Mouse (Mus musculus): ENCODE results near the gene Ranbp3l. TPM values are rescaled to one million over a fixed set of nuclear protein-coding genes. Genes with fewer than 3 reads are reported as not detected.

Ranbp3l gene
- 0.81 and 1.1 TPM in 2 replicates for polyA plus RNA-seq (2016; fragmentation: Nextera tagmentation; extraction: Ambion mirVana)

DNA sequence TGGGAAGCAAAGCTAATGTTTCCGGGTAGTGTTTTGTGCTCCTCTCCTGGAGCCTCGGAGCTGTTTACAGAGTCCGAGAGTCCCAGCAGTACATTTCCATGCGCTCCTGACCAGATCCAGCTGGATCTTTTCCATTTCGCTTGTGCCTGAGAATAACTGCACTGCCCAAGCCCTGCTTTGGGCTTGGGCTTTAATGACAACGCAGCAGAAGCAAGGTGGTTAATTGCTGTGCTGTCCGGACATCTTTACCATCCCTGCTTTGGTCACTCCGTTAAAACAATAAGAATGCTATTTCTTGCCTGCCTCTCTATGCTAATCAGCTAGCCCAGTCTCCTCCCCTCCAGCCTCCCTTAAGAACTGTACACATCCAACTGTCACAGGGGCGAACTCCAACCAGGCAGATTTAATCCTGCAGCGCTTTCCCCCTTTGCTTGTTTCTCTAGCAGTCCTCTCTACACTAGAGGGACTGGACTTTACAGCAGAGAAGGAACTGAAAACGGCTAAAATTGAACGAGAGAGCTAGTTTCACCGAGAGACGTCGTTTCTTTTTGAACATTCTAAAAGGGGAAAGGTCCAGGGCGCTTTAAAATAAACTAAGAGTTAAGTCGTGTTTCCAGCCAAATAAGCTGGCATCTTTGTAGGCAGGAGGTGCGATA, at the start of gene Ranbp3l:
Gene Ranbp3l (plus strand): TSS at position 377 of the 656 bp plus-strand sequence.
- H3K36me3 ChIP-seq, result no peaks in the 10 kb centered on the region
- H3K27me3 ChIP-seq, result no peaks in the 10 kb centered on the region
- ATAC-seq (ENCODE audit: insufficient number of reproducible peaks, insufficient read depth, low FRiP score, low TSS enrichment), result no peak
- H3K9me3 ChIP-seq, result no peaks in the 10 kb centered on the region
- peak within 1 kb of the TSS; percentile 11 for H3K4me2 ChIP-seq (replicated peaks)
- H3K27ac ChIP-seq, result no peak within 1 kb of the TSS
- H3K4me3 ChIP-seq, result no peak within 1 kb of the TSS
- no peaks in the 10 kb centered on the region for H3K4me1 ChIP-seq
- 56% methylated on average over 18 of the region's 18 CpGs for WGBS
- no peak within 1 kb of the TSS for H3K9ac ChIP-seq

- no peaks in the 10 kb centered on the region for H3K4me1 ChIP-seq
- H3K27ac ChIP-seq, result no peak overlapping the region
- no peak overlapping the region for H3K4me2 ChIP-seq (replicated peaks)
- WGBS, result 83% methylated on average over 1 of the region's 1 CpGs
- no peaks in the 10 kb centered on the region for H3K27me3 ChIP-seq
- H3K9me3 ChIP-seq, result no peaks in the 10 kb centered on the region
- no peak for ATAC-seq (ENCODE audit: insufficient number of reproducible peaks, insufficient read depth, low FRiP score, low TSS enrichment)
- no peak overlapping the region for H3K9ac ChIP-seq
- no peaks in the 10 kb centered on the region for H3K36me3 ChIP-seq
- no peak overlapping the region for H3K4me3 ChIP-seq
Measured at GRCm38 (mm10) chr15:8930061-8930460, 37.7 kb upstream of the Ranbp3l start.

GRCm38 (mm10) chr15:8936911-8937310, 30.8 kb upstream of the Ranbp3l start:
- H3K36me3 ChIP-seq, result no peaks in the 10 kb centered on the region
- WGBS, result 82% methylated on average over 3 of the region's 3 CpGs
- H3K4me2 ChIP-seq (replicated peaks), result no peak overlapping the region
- no peak for ATAC-seq (ENCODE audit: insufficient number of reproducible peaks, insufficient read depth, low FRiP score, low TSS enrichment)
- H3K27ac ChIP-seq, result no peak overlapping the region
- H3K27me3 ChIP-seq, result no peaks in the 10 kb centered on the region
- H3K4me3 ChIP-seq, result no peak overlapping the region
- no peak overlapping the region for H3K9ac ChIP-seq
- no peaks in the 10 kb centered on the region for H3K9me3 ChIP-seq
- no peaks in the 10 kb centered on the region for H3K4me1 ChIP-seq

DNA sequence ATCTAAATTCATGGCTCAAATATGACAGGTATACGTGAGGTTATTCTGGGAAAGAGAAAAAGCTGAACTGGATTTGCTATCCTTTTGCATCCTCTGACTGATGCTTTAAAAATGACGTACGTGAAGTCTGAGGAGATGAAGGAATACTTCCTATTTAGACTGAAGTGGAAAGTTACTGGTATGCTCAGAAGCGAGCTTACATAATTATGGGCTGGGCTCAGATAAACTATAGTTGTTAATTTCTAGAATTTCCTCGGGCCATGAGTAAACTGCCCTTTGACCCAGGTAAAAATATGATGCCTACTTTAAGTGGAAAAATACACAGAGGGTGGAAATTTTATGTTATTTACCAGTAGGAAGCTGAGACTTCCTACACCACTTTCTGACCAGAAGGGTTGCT, 26.9 kb upstream of the Ranbp3l start:
- Histone ChIP-seq H3K9ac (no peak overlapping the region), H3K4me2 (replicated peaks) (no peak overlapping the region), H3K9me3 (no peaks in the 10 kb centered on the region), H3K27me3 (no peaks in the 10 kb centered on the region), H3K4me3 (no peak overlapping the region), H3K4me1 (no peaks in the 10 kb centered on the region), H3K27ac (no peak overlapping the region), H3K36me3 (no peaks in the 10 kb centered on the region)
- WGBS, result 76% methylated on average over 5 of the region's 5 CpGs
- no peak for ATAC-seq (ENCODE audit: insufficient number of reproducible peaks, insufficient read depth, low FRiP score, low TSS enrichment)

DNA sequence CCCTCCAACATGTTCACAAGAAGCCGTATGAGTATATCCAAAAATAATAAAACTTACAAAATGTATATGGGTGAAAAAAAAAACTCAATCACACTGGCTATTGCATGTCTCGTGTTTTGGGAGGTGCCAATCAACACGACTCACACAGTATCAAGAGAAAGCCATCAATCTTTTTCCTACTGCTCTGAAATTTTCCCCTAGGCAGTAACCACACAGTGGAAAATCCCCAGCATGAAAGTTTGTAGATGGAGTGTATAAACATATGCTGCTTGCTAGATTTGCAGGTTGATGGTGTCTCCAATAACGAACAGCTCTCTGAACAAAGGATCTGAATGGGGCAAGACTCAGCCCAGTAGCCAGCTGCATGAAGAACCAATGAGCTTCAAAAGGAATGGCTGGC, 16.9 kb upstream of the Ranbp3l start:
- no peak overlapping the region for H3K27ac ChIP-seq
- WGBS, result 81% methylated on average over 4 of the region's 4 CpGs
- H3K27me3 ChIP-seq, result no peaks in the 10 kb centered on the region
- no peak overlapping the region for H3K4me3 ChIP-seq
- H3K4me2 ChIP-seq (replicated peaks), result no peak overlapping the region
- no peak overlapping the region for H3K9ac ChIP-seq
- H3K36me3 ChIP-seq, result no peaks in the 10 kb centered on the region
- H3K4me1 ChIP-seq, result no peaks in the 10 kb centered on the region
- ATAC-seq (ENCODE audit: insufficient number of reproducible peaks, insufficient read depth, low FRiP score, low TSS enrichment), result no peak
- H3K9me3 ChIP-seq, result no peaks in the 10 kb centered on the region

GRCm38 (mm10) chr15:8963323-8963722, 4.4 kb upstream of the Ranbp3l start:
- WGBS, result 64% methylated on average over 2 of the region's 2 CpGs
- no peak overlapping the region for H3K9ac ChIP-seq
- H3K4me2 ChIP-seq (replicated peaks), result no peak overlapping the region
- H3K27ac ChIP-seq, result no peak overlapping the region
- H3K27me3 ChIP-seq, result no peaks in the 10 kb centered on the region
- no peaks in the 10 kb centered on the region for H3K9me3 ChIP-seq
- no peak for ATAC-seq (ENCODE audit: insufficient number of reproducible peaks, insufficient read depth, low FRiP score, low TSS enrichment)
- H3K4me1 ChIP-seq, result no peaks in the 10 kb centered on the region
- H3K36me3 ChIP-seq, result no peaks in the 10 kb centered on the region
- no peak overlapping the region for H3K4me3 ChIP-seq

GRCm38 (mm10) chr15:8968229-8968595, 463 bp downstream of the Ranbp3l start:
- H3K4me1 ChIP-seq, result no peaks in the 10 kb centered on the region
- H3K9me3 ChIP-seq, result no peaks in the 10 kb centered on the region
- no peak overlapping the region for H3K4me3 ChIP-seq
- H3K27ac ChIP-seq, result no peak overlapping the region
- no peak for ATAC-seq (ENCODE audit: insufficient number of reproducible peaks, insufficient read depth, low FRiP score, low TSS enrichment)
- H3K36me3 ChIP-seq, result no peaks in the 10 kb centered on the region
- WGBS, result 80% methylated on average over 14 of the region's 14 CpGs
- H3K27me3 ChIP-seq, result no peaks in the 10 kb centered on the region
- no peak overlapping the region for H3K9ac ChIP-seq
- no peak overlapping the region for H3K4me2 ChIP-seq (replicated peaks)

DNA sequence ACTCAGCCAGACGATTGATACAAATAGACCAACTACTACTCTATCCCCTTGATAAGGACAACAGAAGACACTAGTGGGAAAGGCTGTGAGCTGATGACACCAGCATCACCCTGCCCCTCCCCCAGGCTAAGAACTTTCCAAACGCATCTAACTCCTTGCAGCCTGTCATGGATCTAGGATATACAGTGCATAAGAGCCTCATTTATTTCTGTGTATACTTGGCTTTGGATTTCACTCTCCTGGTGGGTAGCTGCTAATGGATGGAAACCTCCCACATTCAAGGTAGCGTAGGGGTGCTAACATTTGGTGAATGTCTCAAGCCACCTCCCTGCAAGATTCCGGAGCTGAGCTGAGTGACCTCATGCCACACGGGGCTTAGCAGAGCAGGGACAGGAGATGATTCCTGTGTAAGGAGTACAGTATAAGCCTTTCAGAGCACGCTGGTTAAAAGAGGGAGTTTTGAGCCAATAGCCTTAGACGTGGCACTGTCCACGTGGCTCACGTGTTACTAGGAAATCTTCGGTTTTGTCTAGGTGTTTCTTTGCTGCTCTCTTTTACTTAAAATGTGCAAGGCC, 1.4 kb downstream of the Ranbp3l start:
- Histone ChIP-seq H3K9me3 (no peaks in the 10 kb centered on the region), H3K4me3 (no peak overlapping the region), H3K4me2 (replicated peaks) (no peak overlapping the region), H3K4me1 (no peaks in the 10 kb centered on the region), H3K27ac (no peak overlapping the region), H3K9ac (no peak overlapping the region), H3K36me3 (no peaks in the 10 kb centered on the region), H3K27me3 (no peaks in the 10 kb centered on the region)
- ATAC-seq (ENCODE audit: insufficient number of reproducible peaks, insufficient read depth, low FRiP score, low TSS enrichment), result no peak
- WGBS, result 85% methylated on average over 10 of the region's 10 CpGs

DNA sequence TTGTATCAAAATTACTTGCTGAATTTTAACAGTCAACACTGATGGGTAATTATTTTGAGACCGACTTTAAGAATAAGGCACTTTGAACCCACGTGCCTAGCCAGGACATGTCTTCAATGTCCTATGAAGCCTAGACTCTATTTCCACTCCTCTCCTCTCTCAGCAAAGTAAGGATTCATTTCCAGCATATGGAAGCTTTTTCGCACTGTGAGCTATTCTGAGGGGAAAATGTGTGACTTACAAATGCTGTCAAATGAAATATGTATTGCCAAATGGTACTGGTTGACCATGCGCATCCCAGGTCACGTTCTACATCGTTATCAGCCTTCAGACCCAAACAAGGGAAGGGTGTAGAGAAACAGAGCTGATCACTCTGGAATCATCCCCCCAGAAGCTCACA, 23.5 kb downstream of the Ranbp3l start:
- Histone ChIP-seq H3K27me3 (no peaks in the 10 kb centered on the region), H3K4me3 (no peak overlapping the region), H3K9me3 (no peaks in the 10 kb centered on the region), H3K4me1 (no peaks in the 10 kb centered on the region), H3K9ac (no peak overlapping the region), H3K4me2 (replicated peaks) (no peak overlapping the region), H3K27ac (no peak overlapping the region), H3K36me3 (no peaks in the 10 kb centered on the region)
- no peak for ATAC-seq (ENCODE audit: insufficient number of reproducible peaks, insufficient read depth, low FRiP score, low TSS enrichment)
- 89% methylated on average over 6 of the region's 6 CpGs for WGBS

DNA sequence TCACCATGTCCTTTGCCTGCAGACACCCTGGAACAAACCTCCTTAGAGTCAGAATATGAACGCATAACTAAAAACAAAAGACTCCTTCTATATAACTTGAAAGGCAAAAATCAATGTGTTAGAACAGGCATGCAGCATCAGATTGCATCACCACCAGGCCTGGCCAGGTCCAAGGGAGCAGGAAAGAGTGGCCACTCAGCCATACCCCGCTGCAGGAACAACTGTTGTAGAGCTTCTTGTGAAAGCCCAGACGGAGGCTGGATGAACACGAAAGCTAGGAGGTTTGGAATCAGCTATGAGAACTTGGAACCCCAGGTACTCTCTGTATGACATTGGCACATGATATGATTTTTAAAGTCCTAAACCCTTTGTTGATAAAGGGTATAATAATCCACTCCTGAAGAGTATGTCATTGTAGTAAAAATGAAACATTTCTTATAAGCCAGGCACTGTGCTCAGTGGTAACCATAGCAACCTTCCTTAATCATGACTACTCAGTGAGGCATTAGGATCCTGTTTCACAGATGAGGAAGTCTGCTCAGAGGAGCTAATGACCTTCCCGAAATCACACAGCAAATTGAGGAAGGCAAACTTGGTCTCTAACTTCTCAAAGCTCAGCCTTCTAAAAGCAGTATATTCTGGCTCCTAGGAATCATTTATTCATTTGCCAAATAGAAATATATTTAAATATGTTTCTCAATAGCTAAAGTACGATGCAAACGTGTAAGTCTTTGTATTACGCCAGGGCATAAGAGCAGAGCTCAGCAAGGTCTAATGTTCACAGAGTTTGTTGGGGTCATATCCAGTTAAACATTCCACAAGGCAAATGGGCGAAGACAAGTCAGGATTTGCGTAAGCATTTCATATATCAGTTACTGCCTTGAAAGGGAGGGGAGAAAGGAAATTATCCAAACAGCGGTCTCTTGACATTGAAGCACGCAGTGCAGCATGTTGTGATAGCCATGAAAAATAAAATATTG, 24.4 kb downstream of the Ranbp3l start:
- no peak overlapping the region for H3K4me2 ChIP-seq (replicated peaks)
- H3K27me3 ChIP-seq, result no peaks in the 10 kb centered on the region
- ATAC-seq (ENCODE audit: insufficient number of reproducible peaks, insufficient read depth, low FRiP score, low TSS enrichment), result no peak
- WGBS, result 69% methylated on average over 12 of the region's 12 CpGs
- H3K4me3 ChIP-seq, result no peak overlapping the region
- H3K9ac ChIP-seq, result no peak overlapping the region
- no peaks in the 10 kb centered on the region for H3K4me1 ChIP-seq
- H3K27ac ChIP-seq, result no peak overlapping the region
- H3K36me3 ChIP-seq, result no peaks in the 10 kb centered on the region
- no peaks in the 10 kb centered on the region for H3K9me3 ChIP-seq

DNA sequence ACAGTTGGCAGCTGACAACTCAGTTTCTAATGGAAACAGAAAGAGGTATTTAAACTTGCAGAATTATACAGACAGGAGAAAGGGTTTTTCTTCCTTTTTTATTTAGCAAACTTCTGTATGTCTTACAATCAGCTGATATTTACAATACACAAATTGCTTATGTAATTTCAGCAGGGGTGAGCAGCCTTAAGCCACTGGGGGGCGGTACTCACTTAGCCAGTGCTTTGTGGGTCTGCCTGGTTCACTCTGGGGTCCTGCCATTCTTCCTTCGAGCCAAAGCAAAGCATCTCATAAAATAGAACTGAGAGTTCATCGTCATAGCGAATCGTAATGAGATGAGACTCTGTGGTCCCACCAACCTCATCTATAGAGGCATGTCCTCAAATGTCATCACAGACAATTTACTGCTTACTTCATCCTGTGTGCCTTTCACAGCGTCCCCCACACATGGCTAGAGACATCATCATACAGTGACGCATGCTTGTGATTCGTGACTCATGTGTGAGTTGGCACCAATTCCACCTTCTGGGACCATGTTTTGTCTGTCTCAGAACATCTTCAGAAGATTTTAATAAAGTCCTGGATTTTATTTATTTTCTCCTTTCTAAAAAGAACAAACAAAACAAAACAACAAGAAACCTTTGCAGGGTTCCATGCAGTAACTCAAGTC, 27.0 kb downstream of the Ranbp3l start:
- WGBS, result 74% methylated on average over 8 of the region's 8 CpGs
- Histone ChIP-seq H3K4me1 (no peaks in the 10 kb centered on the region), H3K27ac (no peak overlapping the region), H3K4me3 (no peak overlapping the region), H3K9ac (no peak overlapping the region), H3K27me3 (no peaks in the 10 kb centered on the region), H3K9me3 (no peaks in the 10 kb centered on the region), H3K36me3 (no peaks in the 10 kb centered on the region), H3K4me2 (replicated peaks) (no peak overlapping the region)
- no peak for ATAC-seq (ENCODE audit: insufficient number of reproducible peaks, insufficient read depth, low FRiP score, low TSS enrichment)

Data from embryonic facial prominence, embryonic 12.5 days (tissue).